Mouse (Mus musculus) neural tube, embryonic 14.5 days (tissue): ENCODE data around the gene Stat1. TPM values are rescaled to one million over a fixed set of nuclear protein-coding genes. Genes with fewer than 3 reads are reported as not detected.

ENCODE experiments used
- ATAC-seq: fragments of 200-750 bp; cut with Nextera tagmentation; 2 replicates; pipeline ENCODE4 v1.8.0; 2017; ENCODE audit warnings: low read depth, mild to moderate bottlenecking, moderate TSS enrichment, moderate library complexity
- H3K27ac ChIP-seq: fragments of 300-500 bp; sonication (generic); 2 replicates; pipeline ENCODE4 v1.5.1; 2014; ENCODE audit warnings: low read depth, mild to moderate bottlenecking, control low read depth, low read length, moderate library complexity, mixed read lengths
- H3K27me3 ChIP-seq: fragments of 300-500 bp; sonication (generic); 2 replicates; pipeline ENCODE4 v1.6.1; 2014; ENCODE audit warnings: low read length; ENCODE audit not compliant: control insufficient read depth, insufficient read depth
- H3K36me3 ChIP-seq: fragments of 300-500 bp; sonication (generic); 2 replicates; pipeline ENCODE4 v1.6.1; 2014; ENCODE audit warnings: low read length, mixed read lengths; ENCODE audit not compliant: control insufficient read depth, insufficient read depth
- H3K4me1 ChIP-seq: fragments of 300-500 bp; sonication (generic); 2 replicates; pipeline ENCODE4 v1.6.1; 2014; ENCODE audit warnings: low read length; ENCODE audit not compliant: control insufficient read depth, insufficient read depth
- H3K4me2 ChIP-seq: fragments of 300-500 bp; sonication (generic); 2 replicates; pipeline ENCODE4 v1.6.1; 2014; ENCODE audit warnings: mild to moderate bottlenecking, low read depth, low read length, control low read depth
- H3K4me3 ChIP-seq: fragments of 300-500 bp; sonication (generic); 2 replicates; pipeline ENCODE4 v1.5.1; 2014; ENCODE audit warnings: low read depth, low read length, control low read depth, mixed read lengths
- H3K9ac ChIP-seq: fragments of 300-500 bp; sonication (generic); replicated peaks from 2 replicates; pipeline ENCODE4 v1.6.1; 2014; ENCODE audit warnings: low read depth, mild to moderate bottlenecking, control low read depth, low read length, mixed read lengths
- H3K9me3 ChIP-seq: fragments of 300-500 bp; sonication (generic); 2 replicates; pipeline ENCODE4 v1.6.1; 2016; ENCODE audit warnings: low read length; ENCODE audit not compliant: control insufficient read depth
- WGBS: fragments of 180-500 bp; shearing (Covaris S2); extraction: QIAGEN DNeasy Blood & Tissue Kit; methylation state at CpG from one replicate; pipeline ENCODE4 v1.1.7; 2014; 5-methylcytosine and 5-hydroxymethylcytosine counted together
- polyA plus RNA-seq: library from polyadenylated mRNA; unstranded; fragments of >200 nt; fragmentation: Nextera tagmentation; extraction: Ambion mirVana; gene quantifications from 2 replicates; pipeline ENCODE4 v1.2.1, GENCODE M21; 2014

Stat1 gene
- polyA plus RNA-seq, 1 experiment from 2014 or later: 13.1 TPM

GRCm38 (mm10) chr1:52181994-52182393 lies 62.8 kb downstream of the Stat1 start:
- H3K9me3 ChIP-seq: no peaks in the 10 kb centered on the region
- no peaks in the 10 kb centered on the region for H3K4me1 ChIP-seq
- H3K27me3 ChIP-seq: no peaks in the 10 kb centered on the region
- no peak overlapping the region for H3K27ac ChIP-seq
- H3K4me3 ChIP-seq: no peak overlapping the region
- no peaks in the 10 kb centered on the region for H3K36me3 ChIP-seq
- no peak overlapping the region for H3K9ac ChIP-seq
- H3K4me2 ChIP-seq: no peak overlapping the region
- no peak for ATAC-seq

DNA sequence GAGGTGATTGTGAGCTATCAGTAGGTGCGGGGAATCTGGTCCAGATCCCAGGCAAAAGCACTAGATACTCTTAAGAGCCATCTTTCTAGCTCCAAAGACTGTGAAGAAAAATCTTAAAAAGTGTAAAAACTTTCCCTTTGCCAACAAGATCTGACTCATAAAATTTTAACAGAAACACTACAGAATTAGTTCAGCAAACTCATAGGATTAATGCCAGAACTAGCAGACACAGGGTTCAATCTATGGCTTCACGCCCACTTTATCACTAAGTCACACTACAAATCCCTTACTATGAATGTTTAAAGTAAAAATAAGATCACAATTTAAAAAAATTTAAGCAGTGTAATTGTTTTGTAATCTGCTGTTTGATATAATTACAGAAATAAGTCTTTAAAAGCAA lies 63.8 kb downstream of the Stat1 start:
- H3K4me1 ChIP-seq: no peaks in the 10 kb centered on the region
- H3K4me2 ChIP-seq: no peak overlapping the region
- WGBS: 95% methylated on average over 2 of the region's 2 CpGs
- no peaks in the 10 kb centered on the region for H3K9me3 ChIP-seq
- no peak overlapping the region for H3K4me3 ChIP-seq
- H3K27me3 ChIP-seq: no peaks in the 10 kb centered on the region
- no peak for ATAC-seq
- no peak overlapping the region for H3K9ac ChIP-seq
- H3K36me3 ChIP-seq: no peaks in the 10 kb centered on the region
- H3K27ac ChIP-seq: no peak overlapping the region

Other genes starting within 250 kb of the Stat1 start
- gene Myo1b, start 203.4 kb upstream of the Stat1 start, polyA plus RNA-seq: 74.8 and 82.6 TPM in 2 replicates
- gene Stat4, start 132.3 kb upstream of the Stat1 start, polyA plus RNA-seq: 0.24 and 0.28 TPM in 2 replicates
- 64.3 and 74.1 TPM in 2 replicates for gene Gls, start 113.8 kb downstream of the Stat1 start, polyA plus RNA-seq